Mouse (Mus musculus): ENCODE results near the gene Lcp1. TPM values are rescaled to one million over a fixed set of nuclear protein-coding genes. Genes with fewer than 3 reads are reported as not detected.

The Lcp1 gene
- polyA plus RNA-seq, 1 experiment = 0.01 TPM

DNA sequence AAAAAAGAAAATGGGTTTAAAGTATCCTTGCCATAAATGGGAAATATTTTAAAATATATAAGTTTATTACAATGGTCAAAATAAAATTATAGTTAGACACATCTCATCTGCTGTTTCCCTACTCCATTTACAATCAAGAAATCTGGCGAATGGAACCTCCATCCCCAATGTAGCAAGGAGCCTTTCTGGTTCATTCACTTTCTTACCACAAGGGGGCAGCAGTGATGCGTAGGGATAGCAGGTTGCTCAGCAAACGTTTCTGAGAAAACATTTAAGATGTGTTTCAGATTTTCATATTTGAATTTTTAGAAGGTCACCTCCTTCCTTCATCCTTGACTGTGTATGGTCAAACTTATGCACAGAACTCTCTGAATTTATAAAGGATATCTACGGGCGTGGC lies 66.1 kb downstream of the Lcp1 start:
- Histone ChIP-seq H3K4me3 (ENCODE audit: insufficient read depth, poor library complexity, severe bottlenecking) (no peak overlapping the region), H3K79me2 (ENCODE audit: control insufficient read depth, insufficient read depth) (no peaks in the 10 kb centered on the region), H3ac (ENCODE audit: control insufficient read depth, insufficient read length, low read depth) (no peak overlapping the region), H3K27me3 (ENCODE audit: control insufficient read depth, insufficient read depth, insufficient read length) (peaks cover 12% of the 10 kb centered on the region), H3K36me3 (ENCODE audit: control insufficient read depth, insufficient read depth) (no peaks in the 10 kb centered on the region), H3K79me3 (ENCODE audit: low read depth) (no peaks in the 10 kb centered on the region)
- no peak for TF ChIP-seq CEBPB (IDR thresholded peaks at IDR 0.05; ENCODE audit: low read depth)

DNA sequence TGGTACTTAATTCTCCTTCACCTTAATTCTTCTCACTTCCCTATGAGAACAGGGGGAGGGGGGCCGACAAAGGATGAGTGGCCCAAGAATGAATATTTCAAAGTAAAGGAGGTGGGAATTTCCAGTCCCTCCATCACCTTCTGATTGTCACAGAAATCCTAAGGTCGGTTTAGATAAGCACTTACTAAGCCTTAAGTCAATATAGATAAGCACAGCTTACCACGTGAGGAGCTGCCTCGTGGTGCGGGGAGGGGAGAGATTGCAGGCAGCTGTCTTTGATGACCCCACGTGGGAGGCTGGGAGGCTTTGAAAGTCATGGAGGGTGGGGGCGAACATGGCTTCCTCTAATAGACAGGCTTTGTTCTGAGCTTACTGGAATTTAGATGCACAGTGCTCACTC lies 66.8 kb downstream of the Lcp1 start:
- Histone ChIP-seq H3K79me3 (ENCODE audit: low read depth) (no peaks in the 10 kb centered on the region), H3ac (ENCODE audit: control insufficient read depth, insufficient read length, low read depth) (no peak overlapping the region), H3K4me3 (ENCODE audit: insufficient read depth, poor library complexity, severe bottlenecking) (no peak overlapping the region), H3K36me3 (ENCODE audit: control insufficient read depth, insufficient read depth) (no peaks in the 10 kb centered on the region), H3K27me3 (ENCODE audit: control insufficient read depth, insufficient read depth, insufficient read length) (peaks cover 8% of the 10 kb centered on the region), H3K79me2 (ENCODE audit: control insufficient read depth, insufficient read depth) (no peaks in the 10 kb centered on the region)
- no peak for TF ChIP-seq CEBPB (IDR thresholded peaks at IDR 0.05; ENCODE audit: low read depth)
- no peak for TF ChIP-seq MAX (IDR thresholded peaks at IDR 0.05)

DNA sequence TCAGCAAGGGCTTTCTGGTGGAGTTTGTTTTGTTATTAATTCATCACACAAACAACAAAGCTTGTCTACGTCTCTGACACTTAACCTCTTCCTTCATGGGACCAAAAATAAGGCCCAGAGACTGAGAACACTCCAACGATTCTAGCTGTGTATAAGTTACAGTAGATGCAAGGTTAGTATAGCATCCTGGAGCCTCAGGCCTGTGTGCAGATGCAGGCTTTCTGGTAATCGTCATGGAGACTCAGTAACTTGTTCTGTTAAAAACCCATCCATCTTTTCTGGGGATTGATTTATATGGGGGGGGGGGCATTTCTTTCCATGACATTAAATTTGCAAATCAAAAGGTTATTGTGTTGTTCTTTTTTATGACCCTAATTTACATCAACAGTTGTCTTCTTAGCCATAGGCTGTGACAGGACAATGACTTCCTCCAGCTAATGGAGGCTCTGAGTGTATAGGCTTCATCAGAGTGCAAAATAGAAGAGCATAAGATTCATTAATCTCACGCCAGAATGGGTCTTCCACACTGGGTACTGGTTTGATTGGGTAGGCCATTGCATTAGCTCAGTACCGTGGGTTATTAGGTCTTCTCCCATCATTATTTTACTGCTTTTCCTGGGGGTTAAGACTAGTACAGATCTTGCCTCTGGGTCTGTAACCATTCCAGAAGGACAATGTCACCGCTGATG lies 74.6 kb downstream of the Lcp1 start:
- H3K4me3 ChIP-seq (ENCODE audit: insufficient read depth, poor library complexity, severe bottlenecking) = no peak overlapping the region
- H3ac ChIP-seq (ENCODE audit: control insufficient read depth, insufficient read length, low read depth) = no peak overlapping the region
- H3K27me3 ChIP-seq (ENCODE audit: control insufficient read depth, insufficient read depth, insufficient read length) = peaks cover 4% of the 10 kb centered on the region
- H3K79me2 ChIP-seq (ENCODE audit: control insufficient read depth, insufficient read depth) = no peaks in the 10 kb centered on the region
- no peaks in the 10 kb centered on the region for H3K36me3 ChIP-seq (ENCODE audit: control insufficient read depth, insufficient read depth)
- no peak for TF ChIP-seq MAX (IDR thresholded peaks at IDR 0.05)
- TF ChIP-seq FOSL1 (IDR thresholded peaks at IDR 0.05; ENCODE audit: insufficient read depth, low read length, poor library complexity, severe bottlenecking) = no peak
- no peak for TF ChIP-seq USF1 (IDR thresholded peaks at IDR 0.05; ENCODE audit: low read depth)
- TF ChIP-seq CEBPB (IDR thresholded peaks at IDR 0.05; ENCODE audit: low read depth) = no peak
- no peak for TF ChIP-seq CTCF (IDR thresholded peaks at IDR 0.05; ENCODE audit: control insufficient read depth, insufficient read depth, insufficient read length)
- TF ChIP-seq MYOG (IDR thresholded peaks at IDR 0.05; ENCODE audit: control insufficient read depth, extremely low read depth, insufficient read length) = no peak
- no peak for TF ChIP-seq MYOD1 (IDR thresholded peaks at IDR 0.05; ENCODE audit: control insufficient read depth, insufficient read length, low read depth)
- H3K79me3 ChIP-seq (ENCODE audit: low read depth) = no peaks in the 10 kb centered on the region

DNA sequence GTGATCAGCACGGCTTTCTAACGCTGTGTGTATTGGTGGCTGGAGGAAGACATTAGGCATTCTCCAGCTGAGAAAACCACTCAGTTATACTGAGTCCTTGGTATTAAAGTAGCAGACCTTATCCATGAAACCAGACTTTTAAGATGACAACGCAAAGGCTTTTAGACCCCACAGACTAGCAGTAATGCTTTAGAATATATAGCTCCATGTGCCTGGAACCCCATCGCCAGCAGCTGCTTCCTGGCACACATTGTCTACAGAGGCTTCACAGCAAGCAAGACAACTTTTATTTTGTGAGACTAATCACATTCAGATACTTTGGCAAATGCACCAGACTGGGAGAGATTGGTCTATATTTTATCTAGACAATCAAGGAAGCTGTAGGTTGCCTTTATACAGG lies 75.4 kb downstream of the Lcp1 start:
- H3K4me3 ChIP-seq (ENCODE audit: insufficient read depth, poor library complexity, severe bottlenecking) = no peak overlapping the region
- H3K79me3 ChIP-seq (ENCODE audit: low read depth) = no peaks in the 10 kb centered on the region
- H3K79me2 ChIP-seq (ENCODE audit: control insufficient read depth, insufficient read depth) = no peaks in the 10 kb centered on the region
- TF ChIP-seq MYOG (IDR thresholded peaks at IDR 0.05; ENCODE audit: control insufficient read depth, extremely low read depth, insufficient read length) (no peak), CTCF (IDR thresholded peaks at IDR 0.05; ENCODE audit: control insufficient read depth, insufficient read depth, insufficient read length) (no peak), MAX (IDR thresholded peaks at IDR 0.05) (no peak), CEBPB (IDR thresholded peaks at IDR 0.05; ENCODE audit: low read depth) (no peak), USF1 (IDR thresholded peaks at IDR 0.05; ENCODE audit: low read depth) (no peak), MYOD1 (IDR thresholded peaks at IDR 0.05; ENCODE audit: control insufficient read depth, insufficient read length, low read depth) (no peak), FOSL1 (IDR thresholded peaks at IDR 0.05; ENCODE audit: insufficient read depth, low read length, poor library complexity, severe bottlenecking) (no peak)
- no peak overlapping the region for H3ac ChIP-seq (ENCODE audit: control insufficient read depth, insufficient read length, low read depth)
- no peaks in the 10 kb centered on the region for H3K36me3 ChIP-seq (ENCODE audit: control insufficient read depth, insufficient read depth)
- H3K27me3 ChIP-seq (ENCODE audit: control insufficient read depth, insufficient read depth, insufficient read length) = peaks cover 10% of the 10 kb centered on the region

DNA sequence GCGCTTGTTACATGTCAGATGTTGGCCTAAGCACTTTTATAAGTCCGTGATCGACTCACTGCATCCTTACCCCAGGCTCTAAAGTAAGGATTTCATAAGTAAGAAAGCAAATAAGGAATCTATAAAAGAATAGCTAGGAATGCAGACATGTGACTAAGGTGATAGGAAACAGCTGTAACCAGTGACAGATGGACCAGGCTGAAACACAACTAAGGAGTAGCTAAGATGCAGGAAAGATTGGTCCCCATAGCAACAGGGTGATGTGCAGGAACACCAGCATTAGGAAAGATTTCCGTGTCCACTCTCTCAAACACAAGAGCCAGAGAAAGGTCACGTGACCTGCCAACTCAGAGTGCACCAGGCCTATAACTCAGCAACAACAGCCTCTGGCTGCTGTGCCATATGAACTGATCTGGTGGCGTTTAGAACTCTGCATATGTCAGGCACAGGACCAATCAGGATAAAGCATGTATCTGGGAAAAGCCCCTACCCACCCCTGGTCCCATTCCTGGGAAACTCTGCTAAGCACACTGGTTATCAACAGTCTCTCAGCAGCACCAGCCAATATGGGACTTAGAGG lies 77.8 kb downstream of the Lcp1 start:
- Histone ChIP-seq H3K79me2 (ENCODE audit: control insufficient read depth, insufficient read depth) (no peaks in the 10 kb centered on the region), H3K4me3 (ENCODE audit: insufficient read depth, poor library complexity, severe bottlenecking) (no peak overlapping the region), H3K27me3 (ENCODE audit: control insufficient read depth, insufficient read depth, insufficient read length) (peaks cover 13% of the 10 kb centered on the region), H3K36me3 (ENCODE audit: control insufficient read depth, insufficient read depth) (no peaks in the 10 kb centered on the region), H3K79me3 (ENCODE audit: low read depth) (no peaks in the 10 kb centered on the region), H3ac (ENCODE audit: control insufficient read depth, insufficient read length, low read depth) (no peak overlapping the region)
- TF ChIP-seq CTCF (IDR thresholded peaks at IDR 0.05; ENCODE audit: control insufficient read depth, insufficient read depth, insufficient read length) = no peak
- no peak for TF ChIP-seq MYOG (IDR thresholded peaks at IDR 0.05; ENCODE audit: control insufficient read depth, extremely low read depth, insufficient read length)
- peak; percentile 64 for TF ChIP-seq USF1 (IDR thresholded peaks at IDR 0.05; ENCODE audit: low read depth)
- no peak for TF ChIP-seq MYOD1 (IDR thresholded peaks at IDR 0.05; ENCODE audit: control insufficient read depth, insufficient read length, low read depth)
- no peak for TF ChIP-seq CEBPB (IDR thresholded peaks at IDR 0.05; ENCODE audit: low read depth)
- TF ChIP-seq FOSL1 (IDR thresholded peaks at IDR 0.05; ENCODE audit: insufficient read depth, low read length, poor library complexity, severe bottlenecking) = no peak
- TF ChIP-seq MAX (IDR thresholded peaks at IDR 0.05) = no peak

DNA sequence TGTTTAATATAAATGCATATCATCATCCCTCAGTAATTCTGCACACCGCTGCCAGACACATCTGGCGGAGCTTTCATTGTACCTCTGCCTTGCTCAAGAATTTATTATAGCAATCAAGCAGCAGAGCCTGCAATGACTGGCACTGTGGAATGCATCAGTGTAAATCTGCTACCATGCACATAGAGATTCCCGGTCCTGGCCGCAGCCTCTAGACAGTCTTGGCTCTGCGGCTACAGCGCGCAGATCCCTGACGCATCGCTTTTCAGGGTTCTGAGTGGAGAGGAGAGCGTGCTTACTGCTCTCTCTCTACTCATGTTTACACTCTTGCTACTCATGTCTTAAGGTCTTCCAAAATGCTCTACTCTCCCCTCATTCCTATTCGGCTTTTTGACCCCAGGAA lies 82.9 kb downstream of the Lcp1 start:
- H3K36me3 ChIP-seq (ENCODE audit: control insufficient read depth, insufficient read depth) = no peaks in the 10 kb centered on the region
- TF ChIP-seq MYOG (IDR thresholded peaks at IDR 0.05; ENCODE audit: control insufficient read depth, extremely low read depth, insufficient read length) (no peak), MYOD1 (IDR thresholded peaks at IDR 0.05; ENCODE audit: control insufficient read depth, insufficient read length, low read depth) (no peak), CTCF (IDR thresholded peaks at IDR 0.05; ENCODE audit: control insufficient read depth, insufficient read depth, insufficient read length) (no peak), USF1 (IDR thresholded peaks at IDR 0.05; ENCODE audit: low read depth) (no peak), MAX (IDR thresholded peaks at IDR 0.05) (no peak), CEBPB (IDR thresholded peaks at IDR 0.05; ENCODE audit: low read depth) (no peak), FOSL1 (IDR thresholded peaks at IDR 0.05; ENCODE audit: insufficient read depth, low read length, poor library complexity, severe bottlenecking) (no peak)
- no peaks in the 10 kb centered on the region for H3K79me2 ChIP-seq (ENCODE audit: control insufficient read depth, insufficient read depth)
- peaks cover 29% of the 10 kb centered on the region for H3K27me3 ChIP-seq (ENCODE audit: control insufficient read depth, insufficient read depth, insufficient read length)
- no peak overlapping the region for H3K4me3 ChIP-seq (ENCODE audit: insufficient read depth, poor library complexity, severe bottlenecking)
- no peaks in the 10 kb centered on the region for H3K79me3 ChIP-seq (ENCODE audit: low read depth)
- H3ac ChIP-seq (ENCODE audit: control insufficient read depth, insufficient read length, low read depth) = no peak overlapping the region

All from C2C12 (cell line).